Mouse (Mus musculus): ENCODE results near the gene Rlbp1.

GRCm38 (mm10) chr7:79349738-79350386, 37.0 kb downstream of the Rlbp1 start:
- TF ChIP-seq CTCF (conservative IDR thresholded peaks at IDR 0.05; ENCODE audit: low read length), result peak; percentile 85
- no peak for TF ChIP-seq NANOG (IDR thresholded peaks at IDR 0.05; ENCODE audit: borderline replicate concordance, low read length)
- TF ChIP-seq POU5F1 (IDR thresholded peaks at IDR 0.05; ENCODE audit: borderline replicate concordance, low read length), result no peak
